Mouse (Mus musculus): ENCODE measurements around the gene Abca8b.

Gene Abca8b

DNA sequence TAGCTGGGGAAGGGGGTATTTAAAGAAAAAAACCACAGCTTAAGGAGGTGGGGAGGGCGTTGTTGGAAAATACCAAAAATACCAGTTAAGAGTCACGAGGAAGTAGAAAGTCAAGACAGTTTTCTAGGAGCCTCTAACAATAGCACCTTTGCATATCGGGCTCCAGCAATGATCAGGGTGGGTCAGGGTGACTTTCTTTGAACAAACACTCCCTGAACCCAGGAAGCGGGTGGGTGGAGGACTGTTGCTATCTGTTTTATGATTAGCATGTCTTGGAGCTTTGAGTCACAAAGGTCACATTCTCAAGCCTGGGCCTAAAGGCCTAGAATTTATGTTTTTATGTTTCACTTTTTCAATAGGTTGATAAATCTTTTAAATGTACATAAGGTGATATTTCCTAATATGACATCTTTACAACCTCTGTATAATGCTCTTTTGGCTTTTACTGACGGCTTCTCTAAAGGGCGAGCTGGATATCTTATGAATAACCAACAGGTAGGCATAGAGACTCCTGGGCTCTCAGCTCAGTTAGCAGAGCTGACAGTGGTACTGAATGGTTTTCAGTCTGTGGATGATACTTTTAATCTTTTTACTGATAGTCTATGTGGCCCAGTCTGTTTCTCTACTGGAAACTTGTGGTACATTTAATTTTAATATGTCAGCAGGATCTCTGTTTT lies 96.7 kb downstream of the Abca8b start:
- no peaks in the 10 kb centered on the region for H3K36me3 ChIP-seq (ENCODE audit: control insufficient read depth, insufficient read depth, low read length, poor library complexity, severe bottlenecking)
- no peak for DNase-seq (ENCODE audit: low read depth, low spot score)

DNA sequence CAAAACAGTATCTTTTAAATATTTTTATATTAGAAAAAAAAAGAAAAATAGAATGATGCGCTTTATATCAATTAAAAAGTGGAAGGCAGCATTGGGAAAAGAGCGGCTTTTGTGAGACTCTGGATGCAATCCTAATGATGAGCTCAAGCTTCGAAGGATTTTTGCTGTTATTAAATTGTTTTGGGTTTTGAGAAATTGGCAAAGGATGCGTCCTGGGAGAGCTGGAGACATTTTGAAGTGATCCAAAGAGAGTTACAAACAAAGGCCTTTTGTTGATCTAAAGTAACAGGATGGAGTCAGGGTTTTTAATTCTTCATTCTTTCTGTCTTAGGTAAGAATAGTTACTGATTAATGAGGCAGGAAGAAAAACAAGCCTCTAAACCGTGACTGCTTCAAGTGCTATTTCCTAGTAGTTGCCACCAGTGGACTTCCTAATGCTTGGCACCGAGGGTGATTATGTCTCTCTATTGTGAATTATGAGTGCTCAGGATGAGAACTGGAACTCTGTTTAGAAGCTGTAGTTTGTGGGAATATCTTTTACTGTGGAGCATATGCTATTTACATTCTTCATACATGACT lies 99.6 kb downstream of the Abca8b start:
- no peaks in the 10 kb centered on the region for H3K36me3 ChIP-seq (ENCODE audit: control insufficient read depth, insufficient read depth, low read length, poor library complexity, severe bottlenecking)
- no peak for DNase-seq (ENCODE audit: low read depth, low spot score)
- H3K27me3 ChIP-seq (ENCODE audit: control insufficient read depth, insufficient read depth, low read length, poor library complexity, severe bottlenecking) = no peaks in the 10 kb centered on the region

More for the DNA sequence above, 96.7 kb downstream of the Abca8b start:
- H3K27me3 ChIP-seq (ENCODE audit: control insufficient read depth, insufficient read depth, low read length, poor library complexity, severe bottlenecking) = no peaks in the 10 kb centered on the region

GRCm38 (mm10) chr11:109895496-109895895 lies 100.1 kb downstream of the Abca8b start:
- Histone ChIP-seq H3K36me3 (ENCODE audit: control insufficient read depth, insufficient read depth, low read length, poor library complexity, severe bottlenecking) (no peaks in the 10 kb centered on the region), H3K27me3 (ENCODE audit: control insufficient read depth, insufficient read depth, low read length, poor library complexity, severe bottlenecking) (no peaks in the 10 kb centered on the region)
- DNase-seq (ENCODE audit: low read depth, low spot score) = no peak

DNA sequence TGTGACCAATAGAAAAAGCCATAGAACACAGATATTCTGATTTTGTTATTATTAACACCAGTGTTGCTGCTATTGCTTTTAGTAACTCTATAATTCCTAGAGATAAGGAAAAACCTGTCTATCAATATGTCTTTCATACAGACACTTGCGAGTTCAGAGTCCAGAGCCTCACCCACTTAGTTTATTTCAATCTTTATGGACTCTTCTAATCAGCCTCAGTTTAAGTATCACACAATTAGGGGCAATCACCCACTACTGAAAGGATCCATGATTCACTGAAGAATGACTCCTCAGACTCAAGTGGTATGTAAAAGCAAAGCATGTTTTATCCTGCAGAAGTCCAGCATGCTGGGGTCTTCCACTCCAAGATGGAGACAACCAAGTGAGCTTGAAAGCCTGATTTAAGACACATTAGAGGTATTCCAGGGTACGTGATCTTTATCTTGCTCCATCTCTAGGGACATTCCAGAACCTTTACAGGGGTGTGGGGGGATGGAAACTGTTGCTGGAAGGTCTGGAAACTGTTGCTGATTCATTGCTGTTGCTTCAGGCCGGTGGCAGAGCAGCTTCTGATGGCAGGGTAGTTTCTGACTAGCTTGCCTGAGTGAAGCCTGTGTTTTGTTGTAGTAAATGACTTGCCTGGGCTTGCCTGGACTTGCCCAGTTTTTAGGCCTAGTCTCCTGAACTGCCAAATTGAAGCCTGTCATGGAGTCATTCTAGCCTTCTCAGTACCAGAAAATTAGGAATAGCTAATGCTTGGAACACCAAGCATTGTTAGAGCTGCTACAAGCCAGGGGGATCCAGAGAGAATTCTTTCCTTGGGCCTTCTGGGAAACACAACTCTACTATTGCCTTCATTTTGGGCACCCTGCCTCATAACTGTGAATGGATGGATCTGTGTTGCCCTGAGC lies 101.5 kb downstream of the Abca8b start:
- no peaks in the 10 kb centered on the region for H3K36me3 ChIP-seq (ENCODE audit: control insufficient read depth, insufficient read depth, low read length, poor library complexity, severe bottlenecking)
- H3K27me3 ChIP-seq (ENCODE audit: control insufficient read depth, insufficient read depth, low read length, poor library complexity, severe bottlenecking) = no peaks in the 10 kb centered on the region
- DNase-seq (ENCODE audit: low read depth, low spot score) = no peak

- Histone ChIP-seq H3K36me3 (ENCODE audit: control insufficient read depth, insufficient read depth, low read length, poor library complexity, severe bottlenecking) (no peaks in the 10 kb centered on the region), H3K27me3 (ENCODE audit: control insufficient read depth, insufficient read depth, low read length, poor library complexity, severe bottlenecking) (no peaks in the 10 kb centered on the region)
- DNase-seq (ENCODE audit: low read depth, low spot score) = peak; percentile 31
These were observed 103.7 kb downstream of the Abca8b start for GRCm38 (mm10) chr11:109891989-109892386.

GRCm38 (mm10) chr11:109891371-109891988 lies 104.2 kb downstream of the Abca8b start:
- DNase-seq (ENCODE audit: low read depth, low spot score) = no peak
- Histone ChIP-seq H3K27me3 (ENCODE audit: control insufficient read depth, insufficient read depth, low read length, poor library complexity, severe bottlenecking) (no peaks in the 10 kb centered on the region), H3K36me3 (ENCODE audit: control insufficient read depth, insufficient read depth, low read length, poor library complexity, severe bottlenecking) (no peaks in the 10 kb centered on the region)

DNA sequence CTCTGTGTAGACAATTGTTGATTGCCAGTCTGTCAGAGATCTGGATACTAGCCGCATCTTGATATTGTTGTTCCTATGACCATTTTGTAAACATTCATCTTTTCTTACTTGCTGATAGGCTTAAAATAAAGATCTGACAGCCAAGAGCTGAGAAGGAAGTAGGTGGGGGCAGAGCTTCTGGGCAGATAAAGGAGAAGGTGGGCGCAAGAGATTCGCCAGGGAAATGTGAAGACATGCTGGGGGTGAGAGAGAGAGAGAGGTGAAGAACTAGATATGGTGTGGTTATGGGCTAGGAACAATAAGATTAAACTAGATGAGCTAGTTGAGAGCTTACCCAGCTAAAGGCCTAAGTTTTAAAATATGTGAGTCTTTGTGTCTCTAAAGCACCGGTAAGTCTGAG lies 106.0 kb downstream of the Abca8b start:
- Histone ChIP-seq H3K36me3 (ENCODE audit: control insufficient read depth, insufficient read depth, low read length, poor library complexity, severe bottlenecking) (no peaks in the 10 kb centered on the region), H3K27me3 (ENCODE audit: control insufficient read depth, insufficient read depth, low read length, poor library complexity, severe bottlenecking) (no peaks in the 10 kb centered on the region)
- DNase-seq (ENCODE audit: low read depth, low spot score) = no peak

DNA sequence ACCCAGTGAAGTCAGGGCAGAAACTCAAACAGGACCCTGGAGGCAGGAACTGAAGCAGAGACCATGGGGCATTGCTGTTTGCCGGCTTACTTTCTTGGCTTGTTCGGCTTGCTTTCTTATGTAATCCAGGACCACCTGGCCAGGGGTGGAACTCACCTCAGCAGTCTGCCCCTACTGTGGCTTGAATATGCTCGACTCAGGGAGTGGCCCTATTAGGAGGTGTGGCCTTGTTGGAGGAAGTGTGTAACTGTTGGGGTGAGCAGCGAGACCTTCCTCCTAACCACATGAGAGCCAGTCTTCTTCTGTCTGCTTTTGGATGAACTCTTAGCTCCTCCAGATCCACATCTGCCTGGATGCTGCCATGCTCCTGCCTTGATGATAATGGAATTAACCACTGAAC lies 108.9 kb downstream of the Abca8b start:
- Histone ChIP-seq H3K36me3 (ENCODE audit: control insufficient read depth, insufficient read depth, low read length, poor library complexity, severe bottlenecking) (no peaks in the 10 kb centered on the region), H3K27me3 (ENCODE audit: control insufficient read depth, insufficient read depth, low read length, poor library complexity, severe bottlenecking) (no peaks in the 10 kb centered on the region)
- no peak for DNase-seq (ENCODE audit: low read depth, low spot score)

DNA sequence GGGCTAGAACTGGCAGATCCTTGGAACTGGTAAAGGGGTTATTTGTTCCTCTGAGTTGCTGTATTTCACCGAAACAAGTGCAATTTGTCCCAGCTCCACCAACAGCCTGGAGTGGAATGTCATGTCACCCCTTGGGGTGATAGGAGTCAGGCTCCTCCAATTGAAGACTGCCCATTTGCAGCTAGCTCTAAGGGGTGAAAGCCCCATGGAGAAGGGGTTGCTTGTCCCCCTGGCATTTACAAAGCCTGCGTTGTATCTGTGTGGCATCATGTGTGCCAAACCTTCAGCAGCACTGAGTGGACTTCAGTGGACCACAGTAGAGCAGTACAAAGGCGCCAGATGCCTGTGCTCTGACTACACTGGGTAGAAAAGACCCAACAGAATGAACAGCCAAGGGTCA lies 110.1 kb downstream of the Abca8b start:
- Histone ChIP-seq H3K27me3 (ENCODE audit: control insufficient read depth, insufficient read depth, low read length, poor library complexity, severe bottlenecking) (no peaks in the 10 kb centered on the region), H3K36me3 (ENCODE audit: control insufficient read depth, insufficient read depth, low read length, poor library complexity, severe bottlenecking) (no peaks in the 10 kb centered on the region)
- no peak for DNase-seq (ENCODE audit: low read depth, low spot score)

DNA sequence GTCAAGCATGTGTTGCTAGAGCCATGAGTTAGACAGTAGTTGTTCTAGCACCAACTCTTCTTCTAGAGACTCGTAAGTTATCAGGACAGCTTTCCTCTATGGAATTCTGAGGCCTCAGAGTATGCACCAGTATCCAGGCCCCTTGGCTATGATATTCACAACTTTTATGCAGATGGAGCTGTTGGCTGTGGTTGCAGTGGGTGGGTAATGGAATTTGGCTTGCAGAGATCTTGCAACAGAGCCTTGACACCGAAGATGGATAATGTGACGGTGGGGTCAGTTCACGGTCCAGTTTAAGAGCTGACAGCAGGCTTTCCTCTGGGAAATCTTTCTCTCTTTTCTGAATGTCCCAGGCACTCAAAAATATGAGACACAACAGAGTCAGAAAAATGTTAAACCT lies 110.8 kb downstream of the Abca8b start:
- H3K36me3 ChIP-seq (ENCODE audit: control insufficient read depth, insufficient read depth, low read length, poor library complexity, severe bottlenecking) = no peaks in the 10 kb centered on the region
- no peak for DNase-seq (ENCODE audit: low read depth, low spot score)
- H3K27me3 ChIP-seq (ENCODE audit: control insufficient read depth, insufficient read depth, low read length, poor library complexity, severe bottlenecking) = no peaks in the 10 kb centered on the region

DNA sequence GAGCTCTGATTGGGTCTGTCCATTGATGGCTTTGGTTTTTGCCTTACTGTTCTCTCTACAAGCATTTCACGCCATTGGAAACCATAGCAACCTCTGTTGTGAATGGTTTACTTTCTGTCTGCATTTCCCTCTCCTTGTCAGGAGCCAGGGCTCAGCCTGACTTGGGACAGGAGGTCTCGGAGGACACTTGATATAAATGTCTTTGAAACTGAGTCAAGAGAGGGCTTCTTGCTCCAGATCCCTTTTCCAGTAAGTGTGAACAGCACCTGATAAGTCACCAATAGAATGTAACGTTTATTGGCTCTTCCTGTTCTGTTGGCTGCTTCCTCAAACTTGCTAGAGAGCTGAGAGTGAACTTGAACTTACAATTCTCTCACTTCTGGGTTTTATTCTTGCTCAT lies 111.5 kb downstream of the Abca8b start:
- DNase-seq (ENCODE audit: low read depth, low spot score) = no peak
- H3K27me3 ChIP-seq (ENCODE audit: control insufficient read depth, insufficient read depth, low read length, poor library complexity, severe bottlenecking) = no peaks in the 10 kb centered on the region
- H3K36me3 ChIP-seq (ENCODE audit: control insufficient read depth, insufficient read depth, low read length, poor library complexity, severe bottlenecking) = no peaks in the 10 kb centered on the region

Measured in splenic B cell, adult 2 months (primary cell).